Mouse (Mus musculus) bone marrow, adult 2 months (tissue): ENCODE results near the gene Anapc4.

Source experiments
- CTCF ChIP-seq: fragments of 200-500 bp; IDR thresholded peaks from 2 replicates; pipeline ENCODE4 v1.5.1; 2011; ENCODE audit warnings: low read length, control low read depth; ENCODE audit not compliant: control insufficient read depth, insufficient read depth
- POLR2A ChIP-seq: fragments of 200-500 bp; IDR thresholded peaks from 2 replicates; pipeline ENCODE4 v1.6.1; 2011; ENCODE audit warnings: low read depth, mild to moderate bottlenecking, control low read depth, low read length, borderline replicate concordance; ENCODE audit not compliant: control insufficient read depth

DNA sequence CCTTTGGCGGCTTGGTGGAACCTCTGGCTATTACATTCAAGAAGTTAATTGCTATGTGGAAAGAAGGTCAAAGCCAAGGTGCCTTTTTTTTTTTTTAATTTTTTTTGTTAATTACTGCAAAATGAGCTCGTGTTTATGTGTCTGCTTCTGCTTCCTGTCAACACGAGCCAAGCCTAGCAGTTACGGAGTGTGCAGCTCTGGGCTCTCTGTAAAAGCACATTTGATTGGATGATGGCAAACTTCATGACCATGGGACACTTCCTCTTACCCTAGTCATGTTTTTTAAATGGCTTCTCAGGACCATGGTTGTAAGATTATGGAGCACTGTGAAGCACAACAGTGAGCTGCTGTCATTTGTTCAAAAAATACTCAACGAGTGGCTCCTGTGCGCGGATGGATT, 26.8 kb upstream of the Anapc4 start:
- TF ChIP-seq POLR2A (no peak), CTCF (no peak)
